Mouse (Mus musculus) embryonic facial prominence, embryonic 15.5 days (tissue): ENCODE data around the gene Ptprr. TPM values are rescaled to one million over a fixed set of nuclear protein-coding genes. Genes with fewer than 3 reads are reported as not detected.

Source experiments
- ATAC-seq: fragments of 200-750 bp; cut with Nextera tagmentation; 2 replicates; pipeline ENCODE4 v1.8.0; 2017; ENCODE audit warnings: low read depth, moderate TSS enrichment; ENCODE audit not compliant: insufficient number of reproducible peaks, low FRiP score, low TSS enrichment
- H3K27ac ChIP-seq: fragments of 300-500 bp; sonication (generic); replicated peaks from 2 replicates; pipeline ENCODE4 v1.5.1; 2015; ENCODE audit warnings: mild to moderate bottlenecking, inconsistent platforms
- H3K27me3 ChIP-seq: fragments of 300-500 bp; sonication (generic); 2 replicates; pipeline ENCODE4 v1.6.1; 2015; ENCODE audit warnings: inconsistent platforms
- H3K36me3 ChIP-seq: fragments of 300-500 bp; sonication (generic); 2 replicates; pipeline ENCODE4 v1.6.1; 2015; ENCODE audit warnings: mild to moderate bottlenecking, inconsistent platforms
- H3K4me1 ChIP-seq: fragments of 300-500 bp; sonication (generic); 2 replicates; pipeline ENCODE4 v1.6.1; 2015; ENCODE audit warnings: inconsistent platforms
- H3K4me2 ChIP-seq: fragments of 300-500 bp; sonication (generic); replicated peaks from 2 replicates; pipeline ENCODE4 v1.6.1; 2015; ENCODE audit warnings: mild to moderate bottlenecking, inconsistent platforms
- H3K4me3 ChIP-seq: fragments of 300-500 bp; sonication (generic); replicated peaks from 2 replicates; pipeline ENCODE4 v1.5.1; 2015; ENCODE audit warnings: mild to moderate bottlenecking, inconsistent platforms
- H3K9ac ChIP-seq: fragments of 300-500 bp; sonication (generic); 2 replicates; pipeline ENCODE4 v1.6.1; 2015; ENCODE audit warnings: inconsistent platforms
- H3K9me3 ChIP-seq: fragments of 300-500 bp; sonication (generic); replicated peaks from 2 replicates; pipeline ENCODE4 v1.6.1; 2016; ENCODE audit warnings: inconsistent platforms
- WGBS: fragments of 180-500 bp; shearing (Covaris S2); methylation state at CpG from one replicate; pipeline ENCODE4 v1.1.7; 2015; 5-methylcytosine and 5-hydroxymethylcytosine counted together
- polyA plus RNA-seq: library from polyadenylated mRNA; unstranded; fragments of >200 nt; fragmentation: Nextera tagmentation; extraction: Ambion mirVana; gene quantifications from 2 replicates; pipeline ENCODE4 v1.2.1, GENCODE M21; 2015

Gene Ptprr
- polyA plus RNA-seq, 1 experiment from 2014 or later = 3.4 TPM

DNA sequence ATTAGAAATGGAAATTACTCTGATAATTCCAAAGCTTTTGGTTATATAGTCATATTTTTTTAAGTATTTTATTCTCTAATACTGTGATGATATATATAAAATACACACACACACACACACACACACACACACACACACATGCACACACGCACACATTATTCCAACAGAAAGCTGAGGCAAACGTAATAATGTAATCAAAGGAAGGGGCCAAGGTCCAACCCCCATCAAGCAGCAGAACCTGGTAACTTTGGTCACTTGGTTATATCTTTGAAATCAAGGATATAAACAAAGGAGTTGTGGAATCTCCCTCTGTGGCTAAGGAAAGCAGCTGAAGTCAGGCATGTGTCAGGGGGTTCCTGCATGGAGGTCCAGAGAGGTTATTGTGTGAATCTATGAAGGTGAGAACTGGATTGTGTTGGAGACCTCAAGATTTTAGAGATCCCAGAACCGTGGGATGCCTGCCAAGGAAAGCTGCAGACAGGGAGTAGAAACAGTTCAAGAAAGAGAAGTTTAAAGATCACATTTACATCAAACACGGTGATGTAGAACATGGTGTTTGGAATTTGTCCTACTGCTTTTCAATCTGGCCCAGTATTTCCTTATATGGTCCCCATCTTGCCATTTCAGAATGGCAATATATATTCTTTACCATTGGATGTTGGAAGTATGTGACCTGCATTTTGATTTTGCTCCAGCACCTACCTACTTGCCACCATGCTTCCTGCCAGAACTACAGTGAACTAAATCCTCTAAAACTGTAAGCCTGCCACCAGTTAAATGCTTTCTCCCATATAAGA is 98.1 kb downstream of the Ptprr start:
- H3K4me3 ChIP-seq = no peak overlapping the region
- H3K4me2 ChIP-seq = no peak overlapping the region
- no peaks in the 10 kb centered on the region for H3K9me3 ChIP-seq
- 66% methylated on average over 4 of the region's 4 CpGs for WGBS
- no peak overlapping the region for H3K27ac ChIP-seq
- H3K9ac ChIP-seq = no peak overlapping the region
- H3K4me1 ChIP-seq = no peaks in the 10 kb centered on the region
- ATAC-seq = no peak
- H3K27me3 ChIP-seq = no peaks in the 10 kb centered on the region
- no peaks in the 10 kb centered on the region for H3K36me3 ChIP-seq

DNA sequence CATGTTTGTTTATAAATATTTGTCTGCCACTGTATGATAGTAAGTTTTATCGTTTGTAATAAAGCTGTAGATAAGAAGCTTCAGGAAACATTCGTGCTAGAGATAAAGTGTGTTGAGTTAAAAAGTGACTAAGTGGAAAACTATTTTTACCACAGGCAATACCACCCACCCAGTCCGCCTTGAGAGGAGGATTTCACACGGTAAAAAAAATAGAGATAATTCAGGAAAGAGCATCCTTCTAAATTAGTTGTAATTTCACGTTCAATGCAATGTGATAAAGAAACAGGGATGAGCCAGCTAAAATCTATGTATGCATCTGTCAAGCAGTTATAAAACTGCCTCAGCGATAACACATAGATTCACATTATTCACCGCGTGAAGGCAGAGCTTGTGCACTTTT is 99.0 kb downstream of the Ptprr start:
- no peak for ATAC-seq

DNA sequence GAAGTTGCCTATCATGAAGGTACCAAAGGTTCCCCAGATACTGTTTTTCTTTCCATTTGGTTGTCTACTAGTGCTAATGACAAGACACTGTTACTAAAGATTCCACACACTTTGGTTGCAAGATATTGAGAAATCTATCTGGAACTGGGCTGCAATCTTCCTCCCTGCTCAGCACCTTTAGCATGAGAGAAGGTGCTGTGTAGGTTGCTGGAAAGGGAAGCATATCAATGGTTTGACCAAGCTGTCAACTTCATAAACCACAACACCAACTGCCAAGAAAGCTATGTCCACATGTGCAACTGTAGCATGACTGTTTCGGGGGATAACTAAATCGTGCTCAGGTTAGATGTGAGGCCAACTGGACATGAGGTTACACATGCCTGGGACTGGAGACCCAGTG is 103.5 kb downstream of the Ptprr start:
- H3K27me3 ChIP-seq = no peaks in the 10 kb centered on the region
- 84% methylated on average over 2 of the region's 2 CpGs for WGBS
- H3K9ac ChIP-seq = no peak overlapping the region
- no peaks in the 10 kb centered on the region for H3K4me1 ChIP-seq
- H3K27ac ChIP-seq = no peak overlapping the region
- ATAC-seq = no peak
- no peak overlapping the region for H3K4me3 ChIP-seq
- no peaks in the 10 kb centered on the region for H3K36me3 ChIP-seq
- no peak overlapping the region for H3K4me2 ChIP-seq
- no peaks in the 10 kb centered on the region for H3K9me3 ChIP-seq

More for the DNA sequence above, 99.0 kb downstream of the Ptprr start:
- Histone ChIP-seq H3K27ac (no peak overlapping the region), H3K4me2 (no peak overlapping the region), H3K4me1 (no peaks in the 10 kb centered on the region), H3K9ac (no peak overlapping the region), H3K27me3 (no peaks in the 10 kb centered on the region), H3K36me3 (no peaks in the 10 kb centered on the region), H3K4me3 (no peak overlapping the region), H3K9me3 (no peaks in the 10 kb centered on the region)
- WGBS = 78% methylated on average over 8 of the region's 8 CpGs

- Histone ChIP-seq H3K4me3 (no peak overlapping the region), H3K4me1 (no peaks in the 10 kb centered on the region), H3K4me2 (no peak overlapping the region), H3K27ac (no peak overlapping the region), H3K9me3 (no peaks in the 10 kb centered on the region), H3K9ac (no peak overlapping the region), H3K36me3 (no peaks in the 10 kb centered on the region), H3K27me3 (no peaks in the 10 kb centered on the region)
- WGBS = 84% methylated on average over 2 of the region's 2 CpGs
- no peak for ATAC-seq
Measured at GRCm38 (mm10) chr10:116123808-116124207, 105.8 kb downstream of the Ptprr start.

- no peak overlapping the region for H3K4me3 ChIP-seq
- no peaks in the 10 kb centered on the region for H3K4me1 ChIP-seq
- WGBS = 65% methylated on average over 5 of the region's 5 CpGs
- H3K9me3 ChIP-seq = no peaks in the 10 kb centered on the region
- no peak for ATAC-seq
- H3K36me3 ChIP-seq = no peaks in the 10 kb centered on the region
- H3K4me2 ChIP-seq = no peak overlapping the region
- H3K9ac ChIP-seq = no peak overlapping the region
- H3K27ac ChIP-seq = no peak overlapping the region
- no peaks in the 10 kb centered on the region for H3K27me3 ChIP-seq
Measured at GRCm38 (mm10) chr10:116125364-116125763, 107.4 kb downstream of the Ptprr start.

- no peak overlapping the region for H3K4me3 ChIP-seq
- H3K4me2 ChIP-seq = no peak overlapping the region
- H3K9me3 ChIP-seq = no peaks in the 10 kb centered on the region
- no peaks in the 10 kb centered on the region for H3K4me1 ChIP-seq
- no peaks in the 10 kb centered on the region for H3K36me3 ChIP-seq
- WGBS = 66% methylated on average over 3 of the region's 3 CpGs
- H3K9ac ChIP-seq = no peak overlapping the region
- H3K27ac ChIP-seq = no peak overlapping the region
- no peaks in the 10 kb centered on the region for H3K27me3 ChIP-seq
- no peak for ATAC-seq
Measured at GRCm38 (mm10) chr10:116130401-116130800, 112.4 kb downstream of the Ptprr start.

- ATAC-seq = no peak
- no peaks in the 10 kb centered on the region for H3K27me3 ChIP-seq
- no peaks in the 10 kb centered on the region for H3K9me3 ChIP-seq
- H3K4me2 ChIP-seq = no peak overlapping the region
- no peaks in the 10 kb centered on the region for H3K4me1 ChIP-seq
- H3K27ac ChIP-seq = no peak overlapping the region
- H3K4me3 ChIP-seq = no peak overlapping the region
- no peaks in the 10 kb centered on the region for H3K36me3 ChIP-seq
- no peak overlapping the region for H3K9ac ChIP-seq
- whole genome bisulfite sequencing = 84% methylated on average over 4 of the region's 4 CpGs
Measured at GRCm38 (mm10) chr10:116131223-116131622, 113.2 kb downstream of the Ptprr start.

- Histone ChIP-seq H3K4me1 (no peaks in the 10 kb centered on the region), H3K27me3 (no peaks in the 10 kb centered on the region), H3K9ac (no peak overlapping the region), H3K4me3 (no peak overlapping the region), H3K27ac (no peak overlapping the region), H3K9me3 (no peaks in the 10 kb centered on the region), H3K36me3 (no peaks in the 10 kb centered on the region), H3K4me2 (no peak overlapping the region)
- ATAC-seq = no peak
- WGBS = 62% methylated on average over 4 of the region's 4 CpGs
Measured at GRCm38 (mm10) chr10:116132233-116132632, 114.2 kb downstream of the Ptprr start.

GRCm38 (mm10) chr10:116135187-116135586 is 117.2 kb downstream of the Ptprr start:
- no peaks in the 10 kb centered on the region for H3K27me3 ChIP-seq
- H3K4me3 ChIP-seq = no peak overlapping the region
- H3K9ac ChIP-seq = no peak overlapping the region
- no peaks in the 10 kb centered on the region for H3K4me1 ChIP-seq
- no peak for ATAC-seq
- no peaks in the 10 kb centered on the region for H3K9me3 ChIP-seq
- H3K36me3 ChIP-seq = no peaks in the 10 kb centered on the region
- 83% methylated on average over 2 of the region's 2 CpGs for WGBS
- no peak overlapping the region for H3K4me2 ChIP-seq
- no peak overlapping the region for H3K27ac ChIP-seq

GRCm38 (mm10) chr10:116140226-116140625 is 122.2 kb downstream of the Ptprr start:
- Histone ChIP-seq H3K4me1 (no peaks in the 10 kb centered on the region), H3K4me3 (no peak overlapping the region), H3K27me3 (no peaks in the 10 kb centered on the region), H3K9ac (no peak overlapping the region), H3K4me2 (no peak overlapping the region), H3K36me3 (no peaks in the 10 kb centered on the region), H3K27ac (no peak overlapping the region), H3K9me3 (no peaks in the 10 kb centered on the region)
- ATAC-seq = no peak
- WGBS = 88% methylated on average over 8 of the region's 8 CpGs

- ATAC-seq = no peak
- Histone ChIP-seq H3K4me1 (no peaks in the 10 kb centered on the region), H3K4me3 (no peak overlapping the region), H3K4me2 (no peak overlapping the region), H3K27ac (no peak overlapping the region), H3K9me3 (no peaks in the 10 kb centered on the region), H3K36me3 (no peaks in the 10 kb centered on the region), H3K27me3 (no peaks in the 10 kb centered on the region), H3K9ac (no peak overlapping the region)
- 85% methylated on average over 10 of the region's 10 CpGs for WGBS
Measured at GRCm38 (mm10) chr10:116143684-116144083, 125.7 kb downstream of the Ptprr start.

GRCm38 (mm10) chr10:116146091-116146490 is 128.1 kb downstream of the Ptprr start:
- H3K9ac ChIP-seq = no peak overlapping the region
- H3K27me3 ChIP-seq = no peaks in the 10 kb centered on the region
- H3K36me3 ChIP-seq = no peaks in the 10 kb centered on the region
- no peaks in the 10 kb centered on the region for H3K4me1 ChIP-seq
- no peak overlapping the region for H3K4me2 ChIP-seq
- 0 out of 2 replicates have a peak, but pooled peaks have one; percentile 43 for ATAC-seq
- H3K9me3 ChIP-seq = no peaks in the 10 kb centered on the region
- WGBS = 30% methylated on average over 9 of the region's 9 CpGs
- H3K27ac ChIP-seq = no peak overlapping the region
- H3K4me3 ChIP-seq = no peak overlapping the region
